Mouse (Mus musculus) CD4-positive, CD25-positive, alpha-beta regulatory T cell, adult 2 months (primary cell): ENCODE measurements around the gene Casc1.

Experiments
- DNase-seq: peaks from one replicate; pipeline ENCODE4 v3.0.0-alpha.2; 2012; ENCODE audit warnings: low read depth, low spot score

Gene Casc1

GRCm38 (mm10) chr6:145210816-145211338, at the start of gene Casc1, which contains the start of gene Etfrf1:
Gene Casc1 (minus strand): TSS chr6:145211005.
Gene Etfrf1 (plus strand): TSS chr6:145211134.
- DNase-seq, result peak; percentile 99

GRCm38 (mm10) chr6:145256701-145257073, 45.9 kb upstream of the Casc1 start:
- no peak for DNase-seq

DNA sequence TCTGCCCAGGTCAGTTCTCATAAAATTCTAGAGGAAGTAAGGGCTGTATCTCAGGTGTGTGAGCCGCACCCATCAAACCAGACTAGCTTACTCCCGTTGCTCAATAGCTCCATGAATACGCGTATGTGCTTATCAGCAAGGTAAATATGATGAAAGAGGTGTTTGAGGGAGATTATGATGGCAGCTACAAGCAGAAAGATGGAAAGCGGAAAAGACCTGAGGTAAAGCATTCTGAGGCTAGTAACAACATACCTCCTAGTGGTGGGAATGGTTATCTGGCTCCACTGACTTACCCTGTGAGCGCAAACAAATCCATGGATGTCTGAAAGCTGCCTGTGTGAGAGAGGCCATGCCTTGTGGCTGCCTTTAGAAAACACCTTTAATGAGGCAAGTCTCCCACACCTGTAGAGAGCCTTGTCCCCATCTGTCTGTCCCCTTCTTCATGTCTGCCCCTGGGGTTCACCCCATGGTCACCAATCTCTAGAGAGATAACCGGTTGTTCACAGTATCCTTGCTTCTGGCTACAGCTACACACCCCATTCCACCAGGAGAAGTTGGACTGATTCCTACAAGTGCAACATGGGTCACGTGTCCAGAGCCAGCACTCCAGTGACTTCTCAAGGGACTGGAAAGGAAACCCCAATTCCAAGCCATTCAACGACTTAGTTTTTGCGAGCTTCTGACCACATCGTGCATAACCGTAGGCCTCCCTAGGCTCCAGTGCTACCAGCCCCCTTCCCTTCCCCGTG, 45.3 kb upstream of the Casc1 start:
- DNase-seq, result no peak

- DNase-seq, result no peak
Observed at GRCm38 (mm10) chr6:145250820-145251219, 40.0 kb upstream of the Casc1 start.

DNA sequence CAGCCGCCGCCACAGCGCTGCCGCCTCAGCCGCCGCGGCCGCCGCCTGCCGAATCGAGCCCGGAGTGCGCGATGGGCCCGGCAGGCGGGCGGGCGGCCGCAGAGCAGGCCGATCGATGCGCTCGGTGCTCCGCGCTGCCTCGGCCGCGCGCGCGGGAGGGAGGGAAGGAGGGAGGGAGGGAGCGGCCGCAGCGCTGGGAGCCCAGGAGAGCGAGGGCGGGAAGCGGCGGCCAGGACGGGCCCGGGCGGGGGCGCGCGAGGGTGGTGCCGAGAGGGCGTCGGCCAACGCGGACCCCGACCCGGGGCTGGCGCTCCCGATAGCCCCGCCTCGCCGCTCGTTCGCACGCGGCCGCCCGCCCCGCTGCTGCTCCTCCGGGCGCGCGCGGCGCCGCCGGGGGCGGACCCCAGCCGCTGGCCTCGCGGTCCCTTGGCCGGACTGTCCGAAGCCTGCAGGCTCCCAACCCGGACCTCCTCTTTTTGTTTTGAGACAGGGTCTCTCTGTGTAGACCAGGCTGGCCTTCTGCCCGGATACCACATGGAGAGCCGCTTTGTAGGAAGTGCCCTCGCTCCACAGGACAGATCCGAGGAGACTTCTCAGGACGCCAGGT, 39.5 kb upstream of the Casc1 start, which contains the start of gene Kras:
TSS of gene Kras (minus strand) at position 55 of the 607 bp plus-strand sequence.
- DNase-seq, result peak; percentile 96

DNA sequence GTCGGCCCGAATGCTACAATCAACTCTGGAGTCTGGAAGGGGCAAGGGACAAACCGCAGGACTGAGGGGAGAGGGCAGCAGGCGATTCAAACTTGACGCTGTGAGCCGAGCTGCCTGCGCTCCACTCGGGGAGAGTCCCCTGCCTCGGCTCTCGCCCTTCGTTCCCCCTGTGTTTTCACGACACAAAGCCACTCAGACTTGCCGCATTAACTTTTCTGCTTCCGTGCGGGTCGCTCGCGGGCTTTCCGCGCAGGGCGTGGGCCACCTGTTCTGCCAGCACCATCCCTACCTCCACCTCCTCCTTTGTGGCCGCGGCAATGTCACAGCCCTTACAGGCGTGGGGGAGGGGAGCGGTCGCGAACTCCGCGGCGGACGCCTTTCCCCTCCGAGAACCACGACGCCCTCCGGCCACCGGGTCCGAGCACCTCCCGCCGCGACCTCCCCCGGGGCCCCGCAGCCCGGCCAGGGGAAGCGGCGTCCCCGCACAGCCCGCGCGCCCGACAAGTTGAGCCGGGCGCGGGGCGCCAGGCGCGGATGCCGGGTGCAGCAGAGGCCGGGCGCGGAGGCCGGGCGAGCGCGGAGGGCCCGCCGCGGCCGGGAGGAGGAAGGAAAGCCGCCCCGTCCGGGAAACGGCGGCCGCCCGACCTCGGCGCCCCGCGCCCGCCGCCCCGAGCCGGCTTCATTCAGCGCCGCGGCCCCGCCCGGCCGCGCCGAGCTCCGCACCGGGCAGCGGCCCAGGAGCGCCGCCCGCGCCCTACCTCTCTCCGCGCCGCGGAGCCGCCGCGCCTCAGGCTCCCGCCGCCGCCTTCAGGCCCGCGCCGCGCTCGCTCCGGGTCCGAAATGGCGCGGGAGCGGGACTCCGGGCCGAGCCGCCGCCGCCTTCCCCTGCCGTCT, 38.7 kb upstream of the Casc1 start:
- DNase-seq, result peak; percentile 86

DNA sequence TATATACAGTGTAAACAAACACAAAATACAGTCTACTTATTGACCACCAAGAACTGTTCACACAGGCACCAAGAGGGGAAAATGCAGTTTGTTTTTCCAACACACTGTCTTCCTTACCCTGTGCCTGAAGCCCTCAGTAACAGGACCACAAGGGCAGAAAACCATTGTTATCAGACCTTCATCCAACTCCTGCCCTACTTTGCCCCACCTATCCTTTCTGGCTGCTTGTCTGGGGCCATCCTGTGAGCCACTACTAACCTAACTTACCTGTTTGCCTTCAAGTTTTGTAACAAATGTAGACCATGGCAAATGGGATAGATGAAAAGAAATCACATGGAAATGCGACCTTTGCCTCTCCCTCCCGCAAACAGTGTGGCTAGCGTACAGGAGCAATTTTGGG, 37.1 kb upstream of the Casc1 start:
- no peak for DNase-seq

- no peak for DNase-seq
Observed at GRCm38 (mm10) chr6:145246841-145247240, 36.0 kb upstream of the Casc1 start.

DNA sequence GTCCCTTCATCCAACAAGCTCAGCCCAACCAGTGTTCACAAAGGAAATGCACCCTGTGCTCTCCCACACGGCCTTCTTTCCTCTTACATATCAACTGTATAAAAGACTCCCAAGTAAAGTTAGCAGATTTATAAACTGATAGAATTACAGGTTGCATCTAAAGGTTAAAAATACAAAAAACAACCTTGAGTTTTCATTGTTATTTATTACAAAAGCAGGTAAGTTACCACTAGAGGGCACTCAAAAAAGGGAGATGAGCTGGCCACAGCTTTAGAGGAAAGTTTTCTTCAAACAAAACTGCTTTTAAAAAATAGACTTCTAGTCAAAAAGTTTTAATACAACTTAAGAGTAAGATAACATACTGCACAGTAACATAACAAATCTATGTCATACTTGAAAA, 31.7 kb upstream of the Casc1 start:
- peak; percentile 72 for DNase-seq

DNA sequence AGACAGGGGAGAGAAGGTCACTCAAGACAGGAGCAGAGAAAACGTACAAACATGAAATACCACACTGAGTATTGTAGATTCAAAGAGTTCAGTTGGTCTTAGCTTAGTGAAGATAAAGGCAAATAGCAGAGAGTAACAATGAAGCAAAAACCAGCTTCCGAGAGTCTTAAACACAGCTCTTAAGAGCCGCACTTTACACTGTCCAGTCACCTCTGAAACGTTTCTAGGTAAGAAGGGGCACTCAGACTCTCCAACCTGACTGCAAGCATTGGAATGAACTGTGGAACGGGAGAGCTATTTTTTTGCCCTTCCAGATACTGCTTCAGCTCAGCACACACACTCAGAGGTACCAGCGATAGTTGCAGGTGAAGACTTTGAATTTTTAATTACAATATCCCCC, 29.5 kb upstream of the Casc1 start:
- no peak for DNase-seq

DNA sequence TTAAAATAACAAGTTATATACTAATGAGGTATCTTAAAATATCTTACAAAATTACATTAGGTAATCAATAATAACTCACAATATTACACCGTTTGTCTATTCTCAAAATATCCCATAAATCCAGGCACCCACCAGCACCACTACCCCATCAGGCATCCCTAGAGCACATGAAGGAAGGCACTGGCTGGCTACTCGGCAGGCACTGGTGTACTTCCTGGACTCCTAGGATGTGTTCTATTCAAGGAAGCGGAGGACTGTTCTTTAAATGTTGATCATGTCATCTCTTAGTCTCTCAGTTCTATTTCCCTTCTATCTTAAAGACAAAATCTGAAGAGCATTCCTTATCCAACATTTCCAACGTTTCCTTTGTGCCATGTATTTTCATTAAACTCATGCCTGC, 26.3 kb upstream of the Casc1 start:
- DNase-seq, result no peak

DNA sequence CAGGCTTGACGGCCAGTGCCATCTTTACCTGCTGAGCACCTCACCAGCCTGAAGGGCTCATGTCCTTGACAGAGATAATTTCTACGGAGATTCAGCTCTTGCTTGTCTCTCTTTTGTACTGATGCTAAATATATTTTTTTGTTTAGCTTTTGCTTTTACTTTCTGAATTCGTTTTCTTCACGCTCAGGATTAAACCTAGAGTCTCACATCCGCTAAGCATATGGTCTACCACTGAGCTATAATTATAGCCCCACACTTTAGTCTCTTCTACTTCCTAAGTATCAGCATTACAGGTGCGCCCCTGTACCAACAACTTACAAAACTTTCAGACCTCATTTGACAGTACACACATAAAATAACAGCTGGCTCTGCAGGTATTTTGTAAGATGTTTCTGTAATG, 24.6 kb upstream of the Casc1 start:
- peak; percentile 13 for DNase-seq

- no peak for DNase-seq
Observed at GRCm38 (mm10) chr6:145234391-145234790, 23.6 kb upstream of the Casc1 start.

DNA sequence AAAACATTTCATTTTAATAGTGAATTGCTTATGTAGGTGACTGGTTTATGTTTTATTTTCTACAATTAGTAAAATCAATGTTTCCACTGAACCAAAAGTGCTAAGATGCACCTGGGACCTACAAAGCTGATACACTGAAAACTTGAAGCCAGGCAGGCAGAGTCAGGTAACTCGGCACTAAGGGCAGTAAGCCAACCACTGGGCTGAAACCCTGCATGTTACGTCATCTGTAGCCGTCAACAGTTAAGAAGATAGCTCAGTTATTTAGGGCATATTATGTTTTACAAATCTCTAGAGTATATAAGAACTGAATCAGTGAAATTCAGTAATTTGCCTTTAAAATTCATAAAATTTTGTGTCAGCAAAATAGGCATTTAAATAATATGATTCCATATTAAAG, 15.5 kb upstream of the Casc1 start:
- no peak for DNase-seq

DNA sequence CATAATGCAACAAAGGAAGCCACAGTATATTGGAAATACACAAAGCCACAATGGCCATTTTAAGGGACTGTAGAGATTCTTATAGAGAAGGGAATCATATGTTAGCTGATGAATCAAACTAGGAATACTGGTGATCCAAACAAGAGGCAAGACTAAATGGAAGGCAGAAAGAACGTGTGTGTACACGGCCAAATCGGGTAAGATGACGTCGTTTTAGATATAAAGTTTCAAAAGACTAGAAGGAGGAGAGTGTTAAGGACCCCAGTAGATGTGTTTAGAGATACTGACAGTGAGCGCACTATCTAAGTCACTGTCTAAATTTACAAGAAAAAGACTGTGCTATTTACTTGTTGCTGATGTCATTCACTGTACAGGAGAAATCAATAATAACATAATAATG, 13.4 kb upstream of the Casc1 start:
- no peak for DNase-seq

DNA sequence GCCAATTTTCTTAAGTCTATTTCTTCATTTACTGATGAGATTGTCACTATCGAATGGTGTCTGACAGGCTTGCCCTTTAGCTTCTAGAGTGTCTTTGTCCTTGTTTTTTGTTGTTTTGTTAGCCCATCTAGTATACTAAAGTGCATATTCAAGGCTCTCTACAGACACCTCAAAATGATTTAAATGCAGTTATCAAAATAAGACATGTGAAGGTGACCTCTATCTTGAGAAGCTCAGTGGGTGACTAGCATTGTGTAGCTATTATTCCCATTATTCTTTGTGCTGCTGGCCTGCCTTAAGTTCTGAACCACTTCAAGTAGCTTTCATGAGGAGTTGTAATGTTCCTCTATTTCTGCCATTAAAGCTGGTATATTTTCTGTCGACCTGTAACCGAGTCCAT, 5.0 kb upstream of the Casc1 start:
- DNase-seq, result no peak

DNA sequence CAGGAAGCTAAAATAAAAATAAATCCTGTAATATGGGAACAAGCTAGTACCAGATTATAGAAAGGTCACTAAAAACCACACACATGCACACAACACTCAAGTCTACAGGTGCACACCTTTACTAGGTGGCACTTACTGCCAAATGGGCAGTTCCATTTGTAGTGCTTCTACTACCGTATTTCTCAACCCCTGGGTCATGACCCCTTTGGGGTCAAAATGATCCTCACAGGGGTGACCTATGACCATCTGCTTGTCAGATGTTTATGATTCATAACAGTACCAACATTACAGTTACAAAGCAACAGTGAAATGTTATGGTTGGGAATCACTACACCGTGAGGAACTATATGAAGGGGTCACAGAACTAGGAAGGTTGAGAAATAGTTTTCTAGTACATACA, 3.1 kb upstream of the Casc1 start:
- no peak for DNase-seq

GRCm38 (mm10) chr6:145211376-145212305, 836 bp upstream of the Casc1 start:
- DNase-seq, result peak; percentile 56

DNA sequence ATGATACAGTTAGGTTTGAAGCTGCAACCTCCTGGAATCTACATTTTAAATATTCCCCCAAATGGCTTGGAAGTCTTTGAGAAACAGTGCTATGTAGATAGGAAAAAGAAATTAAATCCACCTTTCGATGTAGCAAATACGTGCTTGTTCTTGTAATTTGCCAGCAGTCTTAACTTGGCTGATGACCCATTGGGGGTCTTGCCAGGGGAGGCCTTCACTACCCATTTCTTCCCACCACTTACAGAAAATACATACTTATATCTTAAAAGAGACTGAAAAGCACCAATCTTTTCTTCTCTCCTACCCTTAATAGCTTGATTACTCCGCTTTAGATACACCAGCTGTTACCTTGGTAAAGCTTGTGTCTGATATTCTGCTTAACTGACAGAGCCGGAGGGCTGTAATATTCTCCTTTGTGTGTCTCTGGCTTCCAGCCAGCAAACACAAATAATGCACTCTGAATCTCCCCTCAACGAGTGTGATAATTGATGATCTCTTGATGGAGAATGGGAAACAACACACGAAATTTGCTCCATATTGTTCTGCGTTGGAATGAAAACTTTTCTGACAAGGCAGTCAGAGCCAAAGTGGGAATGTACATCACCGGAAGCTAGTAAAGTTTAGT, 637 bp downstream of the Casc1 start:
- DNase-seq, result no peak

GRCm38 (mm10) chr6:145205142-145205541, 5.7 kb downstream of the Casc1 start:
- DNase-seq, result no peak

- no peak for DNase-seq
Observed at GRCm38 (mm10) chr6:145204440-145204839, 6.4 kb downstream of the Casc1 start.
